Mouse (Mus musculus) kidney, adult 18-20 months (tissue): ENCODE results near the gene Bclaf3.
"Not testable (repeated sequence)": the region's sequence is repeated elsewhere in the genome, so short reads cannot be mapped to it uniquely, and the experiment has no call there.

Source experiments
- DNase-seq: peaks from one replicate; pipeline ENCODE4 v3.0.0; 2021

The Bclaf3 gene

DNA sequence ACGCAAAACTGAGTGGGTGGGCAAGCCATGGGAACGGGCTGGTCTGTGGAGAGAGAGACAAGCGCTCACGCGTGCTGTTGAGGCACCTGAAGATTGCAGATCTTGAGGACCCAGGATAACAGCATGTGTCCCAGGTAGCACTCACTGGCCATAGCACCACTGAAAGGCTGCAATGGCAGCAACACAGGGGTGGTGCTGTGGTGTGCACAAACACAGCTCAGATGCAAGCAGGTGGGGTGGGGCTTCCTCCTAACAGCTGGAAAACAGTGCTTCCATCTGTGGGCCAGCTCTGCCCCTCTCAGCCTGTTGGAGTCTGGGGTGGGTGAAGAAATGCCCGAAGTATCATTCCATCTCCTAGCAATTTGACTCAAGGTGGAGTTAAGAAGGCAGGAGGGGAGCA is at the start of gene Bclaf3:
Bclaf3 (plus strand) TSS at position 301 of the 400 bp plus-strand sequence.
- DNase-seq = no peak

GRCm38 (mm10) chrX:159478243-159478940 is 48.1 kb upstream of the Bclaf3 start:
- not testable (repeated sequence) for DNase-seq

- DNase-seq = no peak
Observed at GRCm38 (mm10) chrX:159484247-159484646, 42.2 kb upstream of the Bclaf3 start.

DNA sequence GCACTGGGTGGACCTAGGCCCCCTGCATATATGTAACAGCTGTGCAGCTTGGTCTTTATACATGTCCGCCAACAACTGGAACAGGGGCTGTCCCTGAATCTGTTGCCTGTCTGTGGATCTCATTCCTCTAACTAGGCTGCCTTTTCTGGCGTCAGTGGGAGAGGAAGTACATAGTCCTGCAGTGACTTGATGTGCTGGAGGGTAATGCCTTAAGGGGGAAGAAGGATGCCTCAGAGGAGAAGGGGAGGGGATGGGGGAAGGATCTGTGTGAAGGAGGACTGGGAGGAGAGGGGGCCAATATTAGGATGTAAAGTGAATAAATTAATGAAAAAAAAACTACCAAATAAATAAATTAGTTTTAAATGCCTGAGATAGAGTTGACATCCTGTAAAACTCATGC is 23.3 kb upstream of the Bclaf3 start:
- no peak for DNase-seq

DNA sequence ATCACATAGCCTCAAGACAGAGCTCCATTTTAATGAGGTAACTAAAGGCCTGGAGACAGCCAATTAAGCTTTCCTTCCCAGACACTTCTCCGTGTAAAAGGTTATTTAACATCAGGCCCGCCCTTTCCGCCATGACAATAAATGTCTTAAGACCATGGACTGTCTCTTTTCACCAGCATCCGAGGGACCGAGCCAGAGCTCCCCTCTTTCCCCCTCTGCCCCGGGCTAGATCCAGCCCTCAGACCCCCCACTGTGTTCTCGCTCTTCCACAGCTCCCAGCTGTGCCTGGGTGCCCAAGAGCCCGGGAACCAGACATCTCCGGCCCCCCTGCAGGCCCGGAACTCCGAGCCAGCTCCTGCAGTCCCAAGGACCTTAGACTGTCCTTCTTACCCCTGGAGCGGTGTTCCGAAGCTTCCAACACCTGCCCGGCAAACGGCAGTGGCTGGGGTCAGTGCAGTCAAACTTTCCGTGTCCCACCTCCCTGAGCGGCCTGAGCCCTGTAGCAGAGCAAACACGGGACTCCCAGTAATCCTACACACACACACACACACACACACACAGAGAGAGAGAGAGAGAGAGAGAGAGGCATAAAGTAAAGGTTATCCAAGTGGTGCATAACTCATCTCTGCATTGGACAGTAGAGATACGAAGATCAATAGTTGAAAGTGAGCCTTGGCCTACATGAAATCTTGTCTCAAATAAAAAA is 18.0 kb upstream of the Bclaf3 start:
- no peak for DNase-seq

- DNase-seq = no peak
Observed at GRCm38 (mm10) chrX:159509042-159509441, 17.4 kb upstream of the Bclaf3 start.

DNA sequence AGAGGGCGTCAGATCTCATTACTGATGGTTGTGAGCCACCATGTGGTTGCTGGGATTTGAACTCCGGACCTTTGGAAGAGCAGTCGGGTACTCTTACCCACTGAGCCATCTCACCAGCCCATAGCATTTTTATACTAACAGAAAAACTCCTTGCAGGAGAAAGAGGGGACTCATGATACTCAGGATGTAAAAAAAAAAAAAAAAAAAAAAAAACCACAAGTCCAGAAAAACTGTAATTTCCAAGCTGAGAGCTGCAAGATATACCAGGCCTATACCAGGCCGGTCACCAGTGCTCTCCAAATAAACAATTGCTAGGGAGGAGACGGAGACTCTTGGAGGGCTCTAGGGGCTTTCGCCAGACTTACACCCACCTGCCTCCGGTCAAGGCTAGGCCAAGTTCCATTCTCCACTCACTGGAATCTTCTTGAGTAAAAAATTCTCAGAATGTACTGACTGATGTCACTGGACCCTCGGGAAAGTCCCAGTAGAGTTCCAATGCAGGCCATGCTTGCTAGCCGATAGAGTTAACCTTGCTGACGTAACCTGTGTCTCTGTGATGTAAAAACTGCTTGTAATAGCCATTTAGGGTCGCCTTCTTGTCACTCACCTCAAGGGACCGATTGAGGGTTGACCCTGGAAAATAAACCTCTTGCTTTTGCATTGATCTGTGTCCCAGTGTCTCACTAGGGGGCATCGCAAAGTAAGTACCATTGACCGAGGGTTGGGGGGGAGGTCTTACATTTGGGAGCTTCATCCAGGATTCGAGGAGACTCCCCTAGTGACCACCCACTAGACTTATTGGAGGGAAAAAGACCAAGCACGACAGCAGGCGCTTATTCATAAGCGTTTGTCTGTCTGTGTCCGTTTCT is 16.4 kb upstream of the Bclaf3 start:
- DNase-seq = no peak

GRCm38 (mm10) chrX:159510716-159511051 is 15.8 kb upstream of the Bclaf3 start:
- DNase-seq = no peak

GRCm38 (mm10) chrX:159515599-159515998 is 10.9 kb upstream of the Bclaf3 start:
- DNase-seq = no peak

- no peak for DNase-seq
Observed at GRCm38 (mm10) chrX:159521780-159522179, 4.7 kb upstream of the Bclaf3 start.

DNA sequence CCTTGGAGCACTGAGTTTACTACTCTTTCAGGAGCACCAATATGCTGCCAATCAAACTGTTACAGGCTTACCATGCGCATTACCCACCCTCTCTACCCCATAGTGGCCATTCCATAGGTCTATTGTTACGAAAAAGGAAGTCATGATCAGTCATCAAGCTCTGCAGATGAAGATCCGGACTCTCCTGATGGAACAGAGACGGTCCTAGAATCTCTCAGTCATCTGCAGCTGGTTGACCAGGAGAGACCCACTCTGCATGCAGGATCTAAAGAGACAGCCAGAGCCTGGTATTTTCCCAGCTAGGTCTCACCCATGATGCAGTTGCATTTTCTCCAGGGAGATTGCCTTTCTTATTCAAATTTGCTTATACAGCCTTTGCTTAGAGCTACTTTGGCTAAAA is 3.8 kb upstream of the Bclaf3 start:
- no peak for DNase-seq

DNA sequence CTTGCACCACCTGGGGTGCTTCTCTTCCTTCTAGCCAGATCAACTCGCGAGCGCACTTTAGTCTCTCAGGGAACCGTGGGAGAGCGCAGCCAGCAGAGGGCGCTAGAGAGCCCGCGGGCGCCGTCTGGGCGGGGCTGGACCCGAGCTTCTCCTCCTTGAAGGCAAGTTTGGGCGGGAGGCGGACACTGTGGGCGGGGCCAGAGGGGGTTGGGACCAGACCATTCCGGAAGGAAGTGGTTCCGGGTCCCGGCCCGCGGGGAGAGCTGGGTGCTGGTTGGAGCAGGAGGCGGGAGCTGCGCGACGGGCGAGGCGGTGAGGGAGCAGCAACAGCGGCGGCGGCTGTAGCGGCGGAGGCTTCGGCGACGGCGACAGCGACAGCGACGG is 5.9 kb downstream of the Bclaf3 start:
- DNase-seq = peak; percentile 94

GRCm38 (mm10) chrX:159532811-159533462 is 6.4 kb downstream of the Bclaf3 start:
- DNase-seq = peak; percentile 34

GRCm38 (mm10) chrX:159541936-159542335 is 15.4 kb downstream of the Bclaf3 start:
- no peak for DNase-seq

DNA sequence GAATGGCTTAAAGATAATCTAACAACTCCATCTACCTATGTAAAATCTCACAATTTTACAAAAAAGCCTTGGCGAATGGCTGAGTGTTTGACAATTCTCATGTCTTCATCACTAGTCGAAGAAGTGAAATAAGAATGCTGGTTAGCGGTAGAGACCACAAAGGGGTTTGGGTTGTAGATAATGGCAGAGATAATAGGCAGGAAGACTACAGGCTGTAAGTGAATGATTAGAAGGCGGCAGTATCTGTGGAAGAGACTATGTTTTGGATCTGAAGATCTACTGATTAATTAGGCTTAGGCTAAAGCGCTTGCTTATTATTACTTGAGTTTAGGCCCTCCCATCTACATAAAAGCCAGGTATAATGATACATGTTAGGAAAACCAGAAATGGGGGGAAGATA is 20.6 kb downstream of the Bclaf3 start:
- DNase-seq = no peak

- DNase-seq = not testable (repeated sequence)
Observed at GRCm38 (mm10) chrX:159584738-159585137, 58.2 kb downstream of the Bclaf3 start.

- DNase-seq = no peak
Observed at GRCm38 (mm10) chrX:159591633-159592032, 65.1 kb downstream of the Bclaf3 start.

DNA sequence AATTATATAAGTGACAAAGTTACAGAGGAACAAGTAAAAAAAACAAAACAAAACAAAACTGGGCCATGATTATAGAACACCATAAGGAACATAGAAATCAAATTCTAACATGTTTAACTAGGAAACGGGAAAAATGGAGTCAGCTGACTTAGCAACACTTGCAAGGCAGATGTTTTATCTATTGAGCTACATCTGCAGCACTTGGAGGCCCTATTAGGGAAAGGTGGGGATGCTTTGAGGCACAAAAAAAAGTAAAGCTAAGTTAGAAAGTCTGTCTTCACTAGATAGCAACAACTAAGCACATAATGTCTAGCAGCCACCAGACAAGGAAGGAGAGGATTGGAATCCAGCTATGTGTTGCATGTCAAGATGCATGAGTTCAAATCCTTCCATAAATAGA is 71.0 kb downstream of the Bclaf3 start:
- no peak for DNase-seq

DNA sequence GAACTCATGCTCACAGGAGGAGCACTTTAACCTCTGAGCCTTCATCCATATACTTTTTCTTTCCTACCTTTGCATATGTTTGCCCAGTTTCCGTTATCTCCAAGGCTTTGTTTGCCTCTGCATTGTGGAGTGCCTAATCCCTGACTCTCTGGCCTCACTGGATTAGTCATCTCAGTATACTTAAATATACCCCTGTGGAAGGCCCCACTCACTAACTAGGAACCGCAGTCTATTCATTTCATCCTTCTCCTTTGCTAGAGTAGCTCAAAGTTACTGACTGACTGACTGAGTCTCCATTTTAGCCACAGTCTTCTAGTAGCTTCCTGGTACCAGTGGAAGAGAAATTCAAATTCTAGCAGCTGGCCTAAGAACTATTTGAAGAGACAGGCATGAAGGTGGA is 78.3 kb downstream of the Bclaf3 start:
- no peak for DNase-seq

DNA sequence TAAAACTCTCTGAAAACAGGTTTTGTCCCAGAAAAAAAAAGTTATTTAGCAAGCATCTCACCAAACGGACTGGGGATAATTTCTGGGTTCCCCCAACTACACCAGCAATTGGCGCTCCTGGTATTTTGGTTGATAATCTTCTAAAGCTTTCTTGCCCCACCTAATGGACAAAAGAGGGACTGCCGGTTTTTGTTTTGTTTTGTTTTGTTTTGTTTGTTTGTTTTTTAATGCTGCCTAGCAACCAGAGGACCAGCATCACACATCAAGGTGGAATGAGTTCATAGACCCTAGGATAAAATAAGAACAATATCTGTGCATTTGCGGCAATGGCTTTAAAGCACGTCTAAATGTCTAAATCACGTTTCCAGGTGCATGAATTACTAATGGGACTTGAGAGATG is 80.4 kb downstream of the Bclaf3 start:
- DNase-seq = peak; percentile 18

DNA sequence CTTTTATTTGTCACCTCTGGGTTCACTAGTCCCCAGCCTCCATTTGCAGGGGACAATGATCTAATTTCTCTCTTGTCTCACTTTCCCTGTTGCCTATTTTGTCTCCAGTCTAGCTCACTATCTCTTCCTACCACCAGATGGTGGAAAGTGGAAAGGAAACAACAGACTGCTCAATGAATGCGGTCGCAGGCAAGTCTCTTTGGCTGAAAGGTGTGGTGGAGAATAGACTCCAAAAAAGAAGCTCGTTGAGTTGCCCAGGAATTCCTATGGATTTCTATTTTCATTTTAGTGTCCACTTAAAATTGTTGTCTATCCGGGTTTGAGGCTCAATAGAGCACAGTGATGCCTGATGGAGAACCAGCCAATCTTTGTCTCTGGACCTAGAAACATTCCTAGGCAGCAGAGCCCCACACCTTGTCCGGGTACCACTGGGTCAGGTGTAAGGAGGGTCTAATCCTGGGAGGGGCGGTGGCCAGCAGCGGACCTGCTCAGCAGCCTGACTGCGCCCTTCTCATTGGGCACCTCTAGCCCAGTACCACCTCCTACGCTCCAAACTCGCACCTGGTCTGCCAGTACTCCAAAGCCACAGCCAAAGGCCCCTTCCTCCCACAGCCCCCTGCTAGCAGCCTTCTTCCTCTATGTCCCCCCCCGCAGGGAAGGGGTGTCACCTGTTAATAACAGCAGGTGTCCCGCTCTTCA is 99.9 kb downstream of the Bclaf3 start:
- peak; percentile 3 for DNase-seq

DNA sequence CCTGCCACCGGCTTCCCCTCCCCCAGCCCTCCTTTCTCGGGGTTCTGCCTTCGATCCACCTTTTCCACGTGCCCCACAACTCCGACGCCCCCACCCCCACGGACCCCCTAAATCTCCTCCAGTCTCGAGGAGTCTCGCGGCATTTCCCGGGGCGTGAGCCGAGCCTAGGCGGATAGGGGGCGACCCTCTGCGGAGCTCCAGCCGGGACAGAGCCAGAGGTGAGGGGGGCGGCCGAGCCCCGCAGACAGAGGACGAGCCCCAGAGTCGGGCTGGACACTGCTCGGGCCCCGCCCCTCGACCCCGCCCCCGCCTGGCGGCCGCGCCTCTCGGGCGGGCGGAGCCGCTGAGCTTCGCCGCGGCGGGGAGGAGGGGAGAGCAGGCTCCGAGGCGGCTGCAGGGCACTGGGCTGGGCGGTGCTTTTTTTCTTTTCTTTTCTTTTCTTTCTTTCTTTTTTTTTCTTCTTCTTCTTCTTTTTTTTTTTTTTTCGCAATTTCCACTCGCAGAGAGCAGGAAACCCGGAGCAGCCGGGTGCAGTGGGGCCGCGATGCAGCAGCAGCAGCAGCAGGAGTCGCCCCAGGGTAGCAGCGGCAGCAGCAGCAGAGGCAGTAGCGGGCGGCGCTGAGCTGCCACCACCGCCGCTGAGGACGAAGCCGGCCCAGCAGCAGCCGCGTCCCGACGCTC is 100.6 kb downstream of the Bclaf3 start, which contains the start of gene Sh3kbp1:
Sh3kbp1 (plus strand) TSS at position 366 of the 681 bp plus-strand sequence.
- peak; percentile 70 for DNase-seq
